Mouse (Mus musculus): ENCODE data around the gene Orai2.
"Not testable (repeated sequence)": the region's sequence is repeated elsewhere in the genome, so short reads cannot be mapped to it uniquely, and the experiment has no call there.

Gene Orai2

DNA sequence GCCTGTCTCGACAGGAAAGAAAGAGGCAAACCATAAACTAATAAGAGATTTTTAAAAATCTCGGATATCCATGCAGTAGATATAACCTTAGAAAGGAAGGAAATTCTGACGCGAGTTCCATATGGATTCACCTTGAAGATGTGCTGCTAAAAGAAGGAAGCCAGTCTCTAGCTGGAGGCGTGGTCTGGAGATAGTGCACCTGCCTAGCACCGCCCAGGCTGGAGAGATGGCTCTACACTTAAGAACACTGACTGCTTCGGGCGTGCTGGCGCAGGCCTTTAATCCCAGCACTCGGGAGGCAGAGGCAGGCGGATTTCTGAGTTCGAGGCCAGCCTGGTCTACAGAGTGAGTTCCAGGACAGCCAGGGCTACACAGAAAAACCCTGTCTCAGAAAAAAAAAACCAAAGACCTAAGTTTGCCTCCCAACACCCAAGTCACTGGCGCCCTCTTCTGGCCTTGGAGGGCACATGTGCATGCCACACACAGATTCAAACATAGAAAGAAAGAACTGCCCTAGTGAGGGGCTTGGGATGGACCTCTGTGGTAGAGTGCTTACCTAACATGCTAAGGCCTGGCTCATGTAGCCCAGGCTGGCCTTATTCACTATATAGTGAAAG is 32.7 kb downstream of the Orai2 start:
- DNase-seq (ENCODE audit: low spot score in 2 of 2): peak; percentile 59 to 66

DNA sequence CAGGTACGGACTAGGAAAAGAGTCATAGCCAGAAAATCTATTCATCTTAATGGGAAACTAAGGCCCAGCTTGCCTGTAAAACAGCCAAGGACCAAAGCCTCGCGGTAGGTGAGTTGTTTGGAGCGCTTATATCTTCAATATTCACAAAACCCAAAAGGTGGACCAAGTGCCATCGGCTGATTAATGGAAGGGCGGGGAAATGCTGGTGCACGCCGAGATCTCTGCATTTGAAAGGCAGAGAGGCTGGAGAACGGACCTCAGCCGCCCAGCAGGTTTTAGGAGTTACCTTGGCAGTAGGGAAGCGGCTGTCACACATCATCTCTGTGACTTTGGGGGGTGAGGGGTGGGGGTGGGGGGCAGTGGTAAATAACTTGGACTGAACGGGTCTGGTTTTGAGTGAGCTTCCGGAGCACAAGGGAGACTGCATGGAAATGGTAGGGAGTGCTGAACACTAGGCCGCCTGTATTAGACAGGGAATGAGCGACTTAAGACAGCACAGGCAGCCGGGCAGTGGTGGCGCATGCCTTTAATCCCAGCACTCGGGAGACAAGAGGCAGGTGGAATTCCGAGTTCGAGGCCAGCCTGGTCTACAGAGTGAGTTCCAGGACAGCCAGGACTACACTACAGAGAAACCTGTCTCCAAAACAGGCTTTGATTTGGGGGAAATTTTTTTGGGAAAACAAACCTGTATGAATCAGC is 34.1 kb downstream of the Orai2 start:
- DNase-seq (ENCODE audit: low spot score in 2 of 2): no peak

GRCm38 (mm10) chr5:136135571-136136291 is 34.8 kb downstream of the Orai2 start, which contains the start of the genes Lrwd1 and Alkbh4:
Lrwd1 (minus strand) TSS chr5:136136074.
Alkbh4 (plus strand) TSS chr5:136136146.
- peak; percentile 97 to 98 for DNase-seq (ENCODE audit: low spot score in 2 of 2)

DNA sequence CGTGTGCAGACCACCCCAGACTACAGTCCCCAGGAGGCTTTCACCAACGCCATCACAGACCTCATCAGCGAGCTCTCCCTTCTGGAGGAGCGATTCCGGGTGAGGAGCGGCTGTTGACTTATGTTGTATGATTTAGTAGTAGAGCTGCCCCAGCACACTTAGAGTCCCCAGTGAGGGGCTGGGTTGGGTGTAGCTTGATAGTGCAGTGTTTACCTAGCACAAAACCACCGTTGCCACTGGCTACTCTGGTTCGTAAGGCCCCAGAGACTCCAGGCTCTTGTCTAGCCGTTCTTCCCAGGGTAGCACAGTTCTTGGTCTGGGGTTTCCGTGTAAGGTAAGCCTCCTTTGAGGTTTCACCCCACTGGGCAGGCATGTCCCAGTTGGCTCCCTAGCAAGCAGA is 48.3 kb downstream of the Orai2 start:
- no peak for DNase-seq (ENCODE audit: low spot score in 2 of 2)

DNA sequence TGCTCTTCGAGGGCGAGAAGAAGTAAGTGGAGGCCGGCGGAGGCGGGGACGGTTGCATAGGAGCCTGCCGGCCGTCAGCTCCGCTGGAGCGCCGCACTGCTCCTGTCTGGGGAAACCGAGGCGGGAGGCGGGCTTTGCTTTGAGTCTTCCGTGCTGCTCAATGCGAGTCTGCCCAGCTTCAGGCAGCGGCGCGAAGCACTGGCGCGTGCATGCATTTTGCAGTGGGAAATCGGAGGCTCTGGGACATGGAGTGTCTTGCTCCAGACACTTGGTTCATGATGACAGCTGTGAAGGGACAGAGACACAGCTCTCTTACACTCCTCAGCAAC is 53.8 kb downstream of the Orai2 start:
- no peak for DNase-seq (ENCODE audit: low spot score in 2 of 2)

- peak; percentile 95 to 96 for DNase-seq (ENCODE audit: low spot score in 2 of 2)
Observed at GRCm38 (mm10) chr5:136115891-136116783, 54.4 kb downstream of the Orai2 start, which contains the start of gene Polr2j. Polr2j (plus strand) TSS chr5:136116631.

DNA sequence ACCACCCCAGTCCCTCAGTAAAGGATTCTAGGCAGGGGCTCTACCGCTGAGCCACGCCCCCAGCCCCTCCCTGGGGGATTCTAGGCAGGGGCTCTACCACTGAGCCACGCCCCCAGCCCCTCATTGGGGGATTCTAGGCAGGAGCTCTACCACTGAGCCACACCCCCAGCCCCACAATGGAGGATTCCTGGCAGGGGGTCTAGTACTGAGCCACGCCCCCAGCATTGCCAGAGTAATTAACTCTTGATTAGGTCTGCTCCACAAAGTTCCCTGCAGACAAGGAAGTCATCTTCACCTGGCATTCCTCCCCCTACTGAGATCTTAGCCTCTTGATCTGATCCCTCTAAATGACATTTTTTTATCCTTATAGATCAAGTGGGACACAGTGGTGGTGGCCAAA is 57.0 kb downstream of the Orai2 start:
- DNase-seq (ENCODE audit: low spot score in 2 of 2): not testable (repeated sequence)

- no peak for DNase-seq (ENCODE audit: low spot score in 2 of 2)
Observed at GRCm38 (mm10) chr5:136109042-136109441, 61.5 kb downstream of the Orai2 start.

DNA sequence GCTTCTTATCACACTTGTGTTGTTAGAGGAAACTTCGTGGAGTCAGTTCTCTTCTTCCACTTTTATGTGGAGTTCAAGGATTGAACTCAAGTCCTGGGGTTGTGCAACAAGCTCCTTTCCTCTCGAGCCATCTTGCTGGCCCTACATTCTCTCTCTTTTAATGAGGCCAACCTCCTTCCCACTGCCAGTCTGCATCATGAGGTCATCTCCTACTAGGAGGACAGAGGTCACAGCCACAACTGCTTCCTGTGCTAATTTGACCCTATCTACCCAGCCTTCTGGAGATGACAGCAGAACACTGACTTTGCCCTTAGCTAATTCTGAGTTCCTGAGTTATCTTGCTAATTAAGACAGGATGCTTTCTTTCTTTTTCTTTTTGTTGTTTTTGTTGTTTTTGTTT is 62.0 kb downstream of the Orai2 start:
- DNase-seq (ENCODE audit: low spot score in 2 of 2): no peak

- DNase-seq (ENCODE audit: low spot score in 2 of 2): no peak
Observed at GRCm38 (mm10) chr5:136104511-136104910, 66.0 kb downstream of the Orai2 start.

- peak; percentile 58 to 63 for DNase-seq (ENCODE audit: low spot score in 2 of 2)
Observed at GRCm38 (mm10) chr5:136102099-136102820, 68.3 kb downstream of the Orai2 start.

- no peak for DNase-seq (ENCODE audit: low spot score in 2 of 2)
Observed at GRCm38 (mm10) chr5:136098536-136098935, 72.0 kb downstream of the Orai2 start.

Data from spleen, postnatal 36 days (tissue).